Mouse (Mus musculus) layer of hippocampus, postnatal 25 days (tissue): ENCODE results near the gene Cd300lb. TPM values are rescaled to one million over a fixed set of nuclear protein-coding genes. Genes with fewer than 3 reads are reported as not detected.

Experiments
- DNase-seq, 2 experiments: peaks; one replicate each; pipeline ENCODE4 v3.0.0; 2022; ENCODE audit warnings: mixed read lengths in 2 of 2, low spot score in 1 of 2; ENCODE audit errors: extremely low spot score in 1 of 2
- total RNA-seq, 2 experiments: library from RNA; stranded (reverse); gene quantifications; 2 replicates each; pipeline ENCODE4 v1.2.3; 2021

The Cd300lb gene
- total RNA-seq, 2 experiments from 2014 or later = not detected

DNA sequence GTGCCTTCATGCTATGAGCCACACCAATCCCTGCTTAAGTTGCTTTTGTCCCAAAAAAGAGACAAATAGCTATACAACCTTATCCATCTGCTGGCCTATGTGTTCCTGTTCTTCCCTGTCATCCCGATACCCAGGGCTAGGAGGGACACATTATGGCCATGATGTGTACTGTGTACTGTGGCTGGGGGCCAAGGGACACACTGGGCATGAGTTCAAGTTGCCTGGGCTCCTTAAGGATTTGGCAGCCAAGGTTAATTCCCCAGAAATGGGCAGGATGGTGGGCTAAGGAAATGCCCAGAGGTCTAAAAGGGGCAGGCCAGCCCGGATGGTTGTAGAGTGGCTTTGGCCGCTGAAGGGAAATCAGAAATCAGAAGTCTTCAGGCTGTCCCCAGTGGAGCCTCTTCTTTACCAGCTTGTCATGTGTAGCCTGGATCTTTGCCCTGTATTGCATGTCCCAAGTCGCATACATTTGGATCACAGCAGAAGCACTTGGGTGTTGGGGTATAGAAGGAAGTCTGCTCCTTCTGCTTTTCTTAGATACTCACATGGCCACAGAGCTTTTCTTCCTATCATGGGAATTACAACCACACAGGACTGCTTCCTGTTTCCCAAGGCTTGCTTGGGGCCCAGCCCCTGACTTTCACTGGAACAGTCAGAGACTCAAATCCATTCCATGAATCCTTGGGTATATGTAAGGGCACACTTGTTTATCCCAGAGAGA is 49.6 kb downstream of the Cd300lb start:
- DNase-seq = no peak

DNA sequence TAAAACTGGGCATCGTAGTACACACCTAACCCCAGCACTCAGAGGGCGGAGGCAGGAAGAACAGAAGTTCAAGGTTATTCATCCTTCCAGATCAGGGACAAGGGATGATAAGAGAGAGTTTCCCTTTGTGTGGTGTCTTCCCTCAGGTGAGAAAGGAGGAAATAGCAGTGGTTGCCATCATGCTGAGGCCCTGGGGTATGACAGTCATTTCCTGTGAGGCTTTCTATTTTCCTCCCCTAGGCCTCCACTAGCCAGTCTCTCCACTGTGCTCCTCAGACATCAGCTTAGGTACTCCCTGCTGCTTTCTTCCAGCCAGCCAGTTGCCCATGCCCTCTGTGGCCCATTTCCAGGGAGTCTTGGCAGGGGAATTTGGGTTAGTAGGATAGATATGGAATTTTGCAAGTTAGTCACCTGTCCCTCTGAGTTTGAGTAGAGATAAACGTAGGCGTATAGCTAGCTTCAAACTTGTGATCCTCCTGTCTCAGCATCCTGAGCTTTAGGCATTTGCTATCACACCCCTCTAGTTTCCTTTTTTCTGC is 50.9 kb downstream of the Cd300lb start:
- DNase-seq = no peak

DNA sequence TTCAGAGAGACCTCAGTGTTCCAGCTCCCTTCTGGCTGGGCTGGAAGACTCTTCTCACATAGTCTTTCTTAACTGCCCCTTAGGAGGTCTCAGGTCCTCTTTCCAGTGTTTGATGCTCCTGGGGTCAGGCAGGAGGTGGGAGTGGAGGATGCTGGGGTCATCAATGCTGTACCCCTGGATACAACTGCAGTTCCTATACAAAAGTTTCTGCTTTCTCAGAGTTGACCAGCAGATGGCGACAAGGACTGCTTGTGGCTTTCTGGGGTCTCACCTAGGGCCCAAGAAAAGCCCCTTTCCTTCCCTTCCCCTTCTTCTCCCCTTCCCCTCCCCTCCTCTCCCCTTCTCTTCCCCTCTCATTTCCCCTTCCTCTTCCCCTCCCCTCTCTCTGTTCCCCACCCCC is 53.6 kb downstream of the Cd300lb start:
- peak in 1 of 2 experiments; percentile 73 for DNase-seq

DNA sequence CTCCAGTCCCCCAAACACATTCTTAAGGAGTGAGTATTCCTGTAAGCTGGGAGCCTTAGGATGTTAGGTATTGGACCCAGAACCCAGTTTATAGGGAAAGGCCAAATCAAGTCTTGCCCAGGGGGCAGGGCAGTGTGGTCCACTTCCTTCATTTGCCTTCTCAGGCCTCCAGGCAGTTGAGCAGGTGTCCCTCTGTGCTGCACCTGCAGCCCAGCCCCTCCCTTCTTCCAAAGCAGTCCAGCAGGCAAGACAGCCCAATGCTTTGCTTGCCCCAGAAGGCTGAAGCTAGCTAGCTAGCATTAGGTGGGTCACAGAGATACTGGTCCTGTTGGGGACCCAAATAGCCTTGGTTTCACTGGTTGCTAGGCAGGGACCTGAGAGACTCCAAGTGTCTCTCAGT is 54.0 kb downstream of the Cd300lb start:
- DNase-seq = no peak

DNA sequence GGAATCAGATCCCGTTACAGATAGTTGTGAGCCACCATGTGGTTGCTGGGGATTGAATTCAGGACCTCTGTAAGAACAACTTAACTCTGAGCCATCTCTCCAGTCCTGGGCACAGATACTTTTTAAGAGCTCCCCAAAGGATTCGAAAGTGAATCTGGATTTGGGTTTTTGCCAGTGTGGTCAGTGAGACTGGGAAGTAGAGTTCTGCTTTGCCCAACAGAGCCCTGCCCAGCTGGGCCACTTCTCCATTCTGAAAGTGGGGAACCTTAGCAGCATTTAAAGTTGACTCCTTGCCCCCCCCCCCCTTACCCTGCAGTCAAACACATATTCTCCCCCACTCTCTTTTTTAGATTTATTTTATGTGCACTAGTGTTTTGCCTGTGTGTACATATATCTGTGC is 54.5 kb downstream of the Cd300lb start:
- no peak for DNase-seq

DNA sequence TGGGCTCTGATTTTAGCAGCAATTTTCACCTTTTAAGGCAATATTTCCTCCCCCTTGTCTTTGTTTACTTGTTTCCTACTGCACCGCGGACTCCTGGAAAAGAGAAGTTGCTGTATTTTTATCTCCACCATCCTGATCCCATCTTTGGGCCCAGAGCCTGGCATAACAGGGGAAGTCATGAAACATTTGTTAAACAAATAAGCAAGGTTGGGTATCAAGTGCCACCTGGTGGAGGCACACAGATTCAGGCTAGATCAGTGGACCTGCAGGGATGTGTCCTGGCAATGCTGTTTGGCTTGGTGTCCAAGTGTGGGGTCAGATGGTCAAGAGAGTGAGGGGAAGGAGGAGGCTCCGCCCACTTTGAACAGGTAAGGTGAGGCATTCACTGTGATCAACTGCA is 57.0 kb downstream of the Cd300lb start:
- peak in 1 of 2 experiments; percentile 50 for DNase-seq

DNA sequence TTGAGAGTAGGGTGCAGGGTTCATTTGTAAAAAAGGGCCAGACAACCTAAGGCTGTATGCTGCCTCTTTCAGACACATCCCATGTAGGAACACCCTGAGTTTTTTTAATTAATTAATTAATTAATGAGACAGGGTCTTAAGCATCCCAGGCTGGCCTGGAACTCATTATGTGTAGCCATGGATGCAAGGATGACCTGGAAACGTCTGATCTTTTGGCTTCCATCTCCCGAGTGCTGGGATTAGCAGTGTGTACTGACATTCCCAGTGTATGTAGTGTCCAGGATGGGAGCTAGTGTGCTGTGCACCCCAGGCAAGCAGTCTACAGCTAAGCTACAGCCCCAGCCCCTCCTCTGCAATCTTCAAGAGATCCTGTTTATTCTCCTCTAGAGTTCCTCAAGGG is 57.6 kb downstream of the Cd300lb start:
- DNase-seq = no peak

DNA sequence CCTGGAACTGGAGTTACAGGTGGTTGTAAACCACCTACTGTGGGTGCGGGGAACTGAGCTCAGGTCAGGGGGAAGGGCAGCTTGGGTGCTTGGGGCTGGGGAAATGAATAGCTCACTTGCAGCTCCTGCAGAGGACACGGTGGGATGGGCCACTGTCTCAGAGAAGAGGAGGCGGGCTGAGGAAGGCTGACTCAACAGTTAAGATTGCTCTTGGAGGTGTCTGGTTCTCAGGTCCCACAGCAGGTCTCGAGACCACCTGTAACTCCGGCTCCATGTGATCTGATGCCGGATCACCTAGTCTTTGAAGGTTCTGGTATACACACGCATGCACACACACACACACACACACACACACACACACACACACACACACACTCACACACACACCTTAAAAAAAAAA is 58.0 kb downstream of the Cd300lb start:
- DNase-seq = no peak

DNA sequence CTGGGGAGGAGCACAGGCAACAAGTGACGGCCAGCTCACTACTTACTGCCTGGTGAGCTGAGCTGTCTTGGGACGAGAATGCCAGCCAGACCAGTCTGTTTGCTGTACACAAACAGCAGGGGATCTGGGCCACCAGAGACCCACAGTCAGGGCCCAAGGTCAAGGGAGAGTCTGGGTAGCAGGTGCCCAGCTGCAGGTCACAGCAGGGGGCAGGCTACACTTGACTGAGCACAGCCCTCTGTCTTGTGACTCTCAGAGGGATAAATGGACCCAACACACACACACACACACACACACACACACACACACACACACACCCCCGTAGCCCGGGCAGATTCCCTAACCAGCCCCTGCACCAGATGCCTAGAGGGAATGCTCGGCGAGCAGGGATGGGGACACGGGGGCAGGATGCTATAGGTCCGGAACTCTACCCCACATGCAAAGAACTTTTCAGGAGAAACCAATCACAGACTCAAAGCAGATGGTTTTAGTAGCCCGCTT is 58.8 kb downstream of the Cd300lb start:
- no peak for DNase-seq

DNA sequence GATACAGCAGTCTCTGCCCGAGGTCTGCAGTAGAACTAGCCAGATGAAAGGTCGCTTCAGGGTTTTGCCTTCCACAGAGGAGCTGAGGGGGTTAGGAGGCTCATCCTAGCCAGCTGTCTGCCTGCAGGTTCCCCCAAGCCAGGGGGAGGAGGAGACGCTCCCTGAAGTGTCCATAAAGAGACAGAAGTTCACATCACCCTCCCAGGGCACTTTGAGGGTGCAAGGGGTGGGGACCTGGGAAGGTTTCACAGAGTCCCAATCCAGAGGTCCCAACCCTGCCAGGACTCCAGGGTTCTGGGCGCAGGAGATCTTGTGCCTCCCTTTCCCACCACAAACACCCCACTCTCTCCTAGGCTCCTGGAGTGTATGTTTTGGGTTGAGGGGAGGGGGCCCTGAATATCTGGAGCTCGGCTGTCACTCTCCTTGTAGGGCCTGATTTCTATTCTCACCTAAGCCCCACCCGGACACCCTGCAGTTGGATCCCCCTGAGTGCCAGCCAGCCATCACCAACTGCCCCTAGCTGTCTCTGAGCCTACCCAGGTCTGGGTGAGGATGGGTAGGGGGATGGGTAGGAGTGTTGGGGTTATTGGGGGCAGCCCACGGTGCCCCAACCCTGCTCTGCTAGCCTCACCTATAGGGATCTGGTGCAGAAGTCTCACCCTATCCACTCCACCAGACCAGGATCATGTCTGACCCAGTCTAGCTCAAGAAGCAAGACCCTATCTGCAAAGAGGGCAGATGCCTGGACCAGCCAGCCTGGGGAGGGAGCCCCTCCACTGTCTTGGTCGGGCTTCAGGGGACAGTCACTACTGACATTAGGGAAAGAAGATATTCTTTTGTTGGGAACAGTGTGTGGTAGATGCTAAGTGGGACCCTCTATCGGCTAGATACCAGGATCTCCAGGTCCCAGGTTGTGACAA is 59.7 kb downstream of the Cd300lb start:
- DNase-seq = no peak

DNA sequence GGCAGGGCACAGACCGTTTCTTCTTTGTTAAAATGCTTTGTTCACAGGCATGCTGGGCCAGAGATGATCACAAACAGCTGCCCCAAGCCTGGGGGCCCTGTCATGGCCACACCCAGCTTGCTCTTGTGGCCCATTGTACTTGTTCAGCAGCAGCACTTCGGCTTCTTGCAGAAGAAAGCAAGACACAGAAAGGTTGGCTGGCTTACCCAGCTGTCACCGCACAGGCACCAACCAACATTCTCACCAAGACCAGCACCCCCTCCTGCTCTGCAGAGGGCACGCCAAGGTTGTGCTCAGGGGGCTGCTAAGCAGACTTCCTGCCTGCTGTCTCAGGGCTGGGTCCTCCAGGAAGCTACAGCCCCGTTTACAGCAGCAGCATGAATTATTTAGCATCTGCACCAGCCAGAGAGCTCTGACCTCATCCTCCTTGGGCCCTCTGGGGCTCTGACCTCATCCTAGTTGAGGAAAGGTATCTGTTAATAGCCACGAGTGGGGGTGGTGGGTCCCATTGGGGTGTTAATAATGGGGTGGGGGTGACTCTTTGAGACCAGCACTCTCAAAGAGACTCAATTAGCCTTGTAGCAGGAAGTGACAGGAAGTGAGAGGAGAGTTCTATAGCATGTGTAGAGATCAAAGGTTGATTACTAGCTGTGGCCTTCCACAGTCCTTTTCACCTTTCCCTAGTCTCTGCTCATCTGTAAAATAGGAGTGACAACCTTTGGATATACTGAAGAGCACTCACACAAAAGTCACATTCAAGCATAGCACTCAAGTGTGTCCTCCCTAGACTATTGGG is 61.0 kb downstream of the Cd300lb start:
- no peak for DNase-seq

Other genes with a start within 250 kb of the Cd300lb start
- gene Dnaic2, start 207.0 kb downstream of the Cd300lb start, total RNA-seq = 1 to 10 TPM; 1.4 to 1.9 TPM
- gene Kif19a, start 169.0 kb downstream of the Cd300lb start, total RNA-seq = 10 to 100 TPM in 1 of 2 experiments, 1 to 10 TPM in 1; 6.6 to 11.5 TPM
- gene Btbd17, start 138.4 kb downstream of the Cd300lb start, total RNA-seq = 10 to 100 TPM; 27.8 to 30.9 TPM
- gene Gpr142, start 135.5 kb downstream of the Cd300lb start, total RNA-seq = not detected
- gene Gprc5c, start 83.2 kb downstream of the Cd300lb start, total RNA-seq = 1 to 10 TPM; 2.8 to 4.5 TPM
- under 1 TPM; 0.37 to 0.52 TPM for gene Cd300a, start 44.3 kb downstream of the Cd300lb start, total RNA-seq
- not detected for gene Cd300c, start 34.8 kb upstream of the Cd300lb start, total RNA-seq
- gene Cd300ld, start 55.5 kb upstream of the Cd300lb start, total RNA-seq = not detected
- 1 to 10 TPM; 4.1 to 4.5 TPM for gene Cd300c2, start 67.5 kb upstream of the Cd300lb start, total RNA-seq
- not detected for gene Cd300ld2, start 81.8 kb upstream of the Cd300lb start, total RNA-seq
- under 1 TPM in 1 of 2 experiments, not detected in 1; 0.86 TPM for gene Cd300ld4, start 92.6 kb upstream of the Cd300lb start, total RNA-seq
- gene Cd300ld5, start 103.4 kb upstream of the Cd300lb start, total RNA-seq = 1 to 10 TPM in 1 of 2 experiments, not detected in 1; 2.3 TPM
- under 1 TPM in 1 of 2 experiments, not detected in 1; 0.86 TPM for gene Cd300ld3, start 114.0 kb upstream of the Cd300lb start, total RNA-seq
- gene Cd300e, start 127.8 kb upstream of the Cd300lb start, total RNA-seq = not detected
- gene Rab37, start 157.0 kb upstream of the Cd300lb start, total RNA-seq = 1 to 10 TPM; 1.8 to 2.0 TPM
- under 1 TPM; 0.35 to 0.39 TPM for gene Cd300lf, start 199.6 kb upstream of the Cd300lb start, total RNA-seq
- gene Slc9a3r1, start 229.0 kb upstream of the Cd300lb start, total RNA-seq = 10 to 100 TPM; 74.8 to 76.3 TPM